Mouse (Mus musculus): ENCODE measurements at regions not wholly inside any gene's neighbourhood (a gene's known extent, or its start where the extent isn't known, plus 50 kb on each side); places are given as distances from the start of the nearest gene placed in this dataset.
"Not testable (repeated sequence)": the region's sequence is repeated elsewhere in the genome, so short reads cannot be mapped to it uniquely, and the experiment has no call there.

- DNase-seq (ENCODE audit: low read depth) = no peak
These were observed 147.2 kb downstream of the Hira start for GRCm38 (mm10) chr16:19024010-19024532.

- DNase-seq (ENCODE audit: low read depth) = no peak
These were observed 148.5 kb downstream of the Hira start for GRCm38 (mm10) chr16:19025227-19025932.

GRCm38 (mm10) chr16:19027096-19027495 is 150.3 kb downstream of the Hira start:
- no peak for DNase-seq (ENCODE audit: low read depth)

- no peak for DNase-seq (ENCODE audit: low read depth)
These were observed 155.7 kb downstream of the Hira start for GRCm38 (mm10) chr16:19032582-19032981.

DNA sequence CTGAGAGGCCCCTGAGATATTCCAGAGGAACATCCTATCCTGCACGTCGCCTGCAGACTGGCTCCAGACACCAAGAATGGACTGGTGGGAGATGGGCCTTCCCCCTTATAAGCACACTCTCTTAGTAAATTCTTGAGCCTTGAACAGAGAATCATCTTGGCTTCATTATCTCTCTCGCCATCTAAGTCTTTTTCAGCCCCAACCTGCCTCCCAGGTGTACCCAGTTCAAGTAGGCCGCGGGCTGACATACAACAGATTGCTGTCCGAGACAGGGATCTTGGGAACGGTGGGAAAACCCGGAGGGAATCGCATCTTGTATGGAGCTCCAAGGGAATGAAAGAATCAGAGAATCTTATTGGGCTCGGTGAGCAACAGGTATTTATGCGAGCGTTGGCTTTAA is 158.9 kb downstream of the Hira start:
- DNase-seq (ENCODE audit: low read depth) = no peak

DNA sequence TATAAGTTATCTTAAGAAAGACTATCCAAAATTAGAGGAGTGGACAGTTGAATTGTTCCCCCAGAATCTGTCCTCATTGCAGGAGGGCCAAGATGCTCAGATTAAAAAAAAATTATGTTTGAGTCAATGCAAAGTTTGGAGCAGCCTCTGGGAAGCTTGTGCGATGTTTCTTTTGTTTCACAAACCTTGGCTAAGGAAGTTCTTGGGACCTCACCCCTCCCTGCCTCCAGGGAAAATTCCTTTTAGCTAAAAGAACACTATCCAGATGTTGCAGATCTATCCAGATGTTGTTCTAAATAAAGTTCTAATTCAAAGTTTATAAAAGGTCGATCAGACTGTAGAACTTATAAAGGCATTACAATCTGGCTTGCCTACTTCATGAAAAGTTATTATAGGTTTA is 160.8 kb downstream of the Hira start:
- DNase-seq (ENCODE audit: low read depth) = no peak

DNA sequence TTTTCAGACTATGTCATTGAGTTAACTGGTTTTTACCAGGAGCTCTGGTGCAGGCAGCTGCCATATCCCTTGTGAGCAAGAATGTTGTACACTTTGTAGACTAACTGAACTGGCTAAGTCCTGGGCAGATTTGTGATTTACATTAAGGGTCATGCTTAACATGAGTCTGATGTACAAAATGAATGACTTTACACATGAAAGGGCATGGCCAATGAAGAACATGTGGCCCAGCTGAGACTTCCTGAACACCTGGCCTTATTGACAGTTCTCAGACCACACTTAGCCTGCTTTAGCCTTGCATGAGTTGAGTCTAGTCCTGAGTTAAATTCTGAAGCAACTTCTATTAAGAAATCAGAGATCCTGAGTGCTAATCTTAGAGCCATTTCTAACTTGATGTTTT is 176.0 kb downstream of the Hira start:
- DNase-seq (ENCODE audit: low read depth) = no peak

DNA sequence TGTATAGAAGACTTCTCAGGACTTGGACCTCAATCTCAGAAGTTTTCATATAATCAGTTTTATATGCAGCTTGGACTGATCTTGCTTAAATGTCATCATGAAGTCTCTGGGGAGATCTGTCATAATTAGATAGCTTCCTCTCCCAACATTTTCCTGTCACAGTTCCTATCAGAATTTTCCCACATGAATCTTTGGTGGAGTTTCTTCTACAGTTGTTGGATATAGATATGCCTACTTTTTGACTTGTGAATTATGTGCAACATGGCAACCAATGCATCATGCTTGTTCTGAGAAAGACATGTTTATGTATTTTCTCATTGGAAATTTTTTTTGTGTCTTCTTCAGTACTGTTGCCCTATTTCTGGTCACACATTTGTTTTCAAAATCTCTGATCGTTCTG is 183.5 kb downstream of the Hira start:
- no peak for DNase-seq (ENCODE audit: low read depth)

GRCm38 (mm10) chr16:19061796-19062195 is 185.0 kb downstream of the Hira start:
- DNase-seq (ENCODE audit: low read depth) = no peak

DNA sequence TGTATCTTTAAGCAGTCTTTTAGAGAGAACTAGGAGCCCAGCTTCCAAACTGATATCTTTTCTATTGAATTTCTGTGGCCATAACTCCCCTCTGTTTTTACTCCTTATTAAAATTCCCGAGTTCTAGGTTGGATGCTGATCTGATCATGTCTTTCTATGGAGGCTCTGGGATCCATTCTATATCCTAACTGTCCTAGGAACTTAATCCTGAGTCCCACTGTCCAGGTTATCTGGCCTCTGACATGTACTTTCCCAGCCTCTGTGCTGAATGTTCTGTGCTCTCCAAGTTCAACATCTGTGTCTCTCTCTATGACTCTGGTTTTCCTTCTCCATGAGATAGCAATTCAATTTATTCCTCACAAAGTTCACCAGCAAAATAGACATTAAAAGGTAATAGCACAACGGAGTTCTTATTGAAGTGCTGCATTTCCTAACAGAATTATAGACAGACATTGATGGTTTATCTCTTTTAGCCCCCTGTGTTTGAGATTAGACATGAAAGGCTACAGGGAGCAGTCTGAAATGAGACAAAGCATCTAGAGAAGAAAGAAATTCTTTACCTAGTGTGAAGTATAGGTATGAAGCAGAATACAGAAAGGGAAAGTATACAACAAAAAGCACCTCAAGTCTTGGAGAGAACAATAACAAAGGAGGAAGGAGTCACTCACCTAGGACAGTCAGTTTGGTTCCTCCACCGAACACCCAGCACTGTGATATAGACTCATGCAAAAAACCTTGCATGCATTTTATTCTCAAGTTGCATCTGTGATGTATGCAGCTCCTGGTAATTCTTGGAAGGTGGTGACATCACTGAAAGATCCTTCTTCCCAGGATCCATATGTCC is 185.9 kb downstream of the Hira start:
- no peak for DNase-seq (ENCODE audit: low read depth)

DNA sequence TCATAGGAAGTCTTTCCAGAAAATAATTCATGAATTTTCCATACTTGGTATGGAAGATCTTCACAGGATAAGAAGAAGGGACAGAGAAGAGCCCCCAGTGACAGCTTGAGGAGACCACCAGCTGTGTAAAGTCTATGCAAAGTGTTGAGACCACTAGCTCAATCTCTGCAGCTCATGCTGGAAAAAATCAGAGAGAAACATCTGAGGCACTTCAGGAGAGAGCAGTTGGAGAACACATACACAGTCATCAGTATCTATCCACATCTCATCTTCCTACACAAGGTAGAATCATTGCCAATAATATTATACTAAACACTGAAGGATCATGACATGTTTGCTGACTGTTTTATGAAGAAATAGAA is 186.5 kb downstream of the Hira start:
- no peak for DNase-seq (ENCODE audit: low read depth)

DNA sequence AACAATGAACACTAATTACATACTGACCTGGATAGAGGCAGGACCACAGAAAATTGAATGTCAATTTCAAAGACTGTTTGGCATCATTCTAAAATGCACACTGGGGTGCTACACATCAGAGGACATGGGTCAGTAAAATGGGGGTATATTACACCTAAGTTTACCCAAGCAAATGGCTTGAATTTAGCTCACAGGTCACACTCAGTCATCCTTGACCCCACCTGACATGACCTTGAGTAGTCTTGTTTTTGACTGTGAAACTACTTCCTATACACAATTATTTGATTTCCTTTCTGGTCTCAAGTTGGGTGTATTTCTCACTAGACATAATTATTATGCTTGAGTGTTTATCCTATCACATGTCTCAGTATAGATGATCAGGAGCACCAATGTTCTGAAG is 187.6 kb downstream of the Hira start:
- DNase-seq (ENCODE audit: low read depth) = no peak

DNA sequence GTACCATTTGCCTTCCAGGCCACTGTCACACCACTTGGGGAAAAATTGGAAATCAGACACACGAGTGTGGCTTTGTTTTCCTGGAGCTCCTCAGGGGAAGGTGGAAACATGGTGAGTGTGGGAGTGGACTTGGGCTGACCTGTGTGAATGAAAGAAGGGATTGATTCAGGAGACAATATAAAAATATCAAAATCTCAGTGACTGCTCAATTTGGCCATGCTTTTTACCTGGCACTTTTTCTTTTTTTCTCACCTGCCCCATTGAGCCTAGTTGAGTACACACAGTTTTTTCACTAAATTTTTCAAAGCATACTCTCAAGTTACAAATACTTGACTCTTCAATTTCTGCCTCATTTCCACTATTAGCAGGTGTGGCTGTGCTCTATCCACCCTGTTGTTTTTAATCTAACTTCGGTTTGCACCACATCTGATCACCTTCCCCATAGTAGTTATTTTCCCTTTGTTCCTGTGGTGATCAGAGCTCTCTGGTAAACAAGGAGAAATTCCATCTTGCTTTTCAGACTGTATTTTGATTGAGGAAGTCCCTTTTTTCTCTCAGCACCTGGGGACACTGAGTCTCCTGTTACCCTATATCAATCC is 188.8 kb downstream of the Hira start:
- DNase-seq (ENCODE audit: low read depth) = no peak

- DNase-seq (ENCODE audit: low read depth) = no peak
These were observed 190.0 kb downstream of the Hira start for GRCm38 (mm10) chr16:19066700-19067310.

DNA sequence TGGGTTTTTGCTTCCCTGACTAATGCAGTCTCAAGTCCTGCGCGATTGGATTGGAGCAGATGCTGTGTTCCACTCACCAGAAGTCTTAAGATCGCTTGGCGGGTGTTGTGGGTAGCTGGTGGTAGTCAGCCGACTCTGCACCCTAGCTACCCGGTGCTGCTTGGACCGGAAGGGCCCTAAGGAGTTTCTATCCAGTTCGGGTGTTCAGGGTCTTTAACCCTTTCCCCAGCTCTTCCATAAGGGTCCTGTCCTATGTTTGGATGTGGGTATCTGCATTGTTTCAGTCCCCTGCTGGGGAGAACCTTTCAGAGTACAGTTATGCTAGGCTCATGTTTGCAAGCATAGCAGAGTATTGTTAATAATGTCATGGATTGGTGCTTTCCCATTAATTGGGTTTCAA is 206.7 kb downstream of the Hira start:
- not testable (repeated sequence) for DNase-seq (ENCODE audit: low read depth)

- DNase-seq (ENCODE audit: low read depth) = peak; percentile 26
These were observed 211.1 kb downstream of the Hira start for GRCm38 (mm10) chr16:19087914-19088313.

Measured in induced T-regulatory cell, adult 2 months (primary cell).